Mouse (Mus musculus) cerebellum, adult (tissue): ENCODE results near the gene Tex9.
A peak's percentile ranks its signal among the peaks of the same experiment; 100 is the strongest.

ENCODE experiments used
- ATAC-seq: cut with Nextera tagmentation; 2 replicates; pipeline ENCODE4 v1.9.2; 2017; ENCODE audit warnings: mild to moderate bottlenecking, moderate library complexity, mixed read lengths; ENCODE audit not compliant: insufficient number of reproducible peaks, low FRiP score, low TSS enrichment

Tex9 gene

DNA sequence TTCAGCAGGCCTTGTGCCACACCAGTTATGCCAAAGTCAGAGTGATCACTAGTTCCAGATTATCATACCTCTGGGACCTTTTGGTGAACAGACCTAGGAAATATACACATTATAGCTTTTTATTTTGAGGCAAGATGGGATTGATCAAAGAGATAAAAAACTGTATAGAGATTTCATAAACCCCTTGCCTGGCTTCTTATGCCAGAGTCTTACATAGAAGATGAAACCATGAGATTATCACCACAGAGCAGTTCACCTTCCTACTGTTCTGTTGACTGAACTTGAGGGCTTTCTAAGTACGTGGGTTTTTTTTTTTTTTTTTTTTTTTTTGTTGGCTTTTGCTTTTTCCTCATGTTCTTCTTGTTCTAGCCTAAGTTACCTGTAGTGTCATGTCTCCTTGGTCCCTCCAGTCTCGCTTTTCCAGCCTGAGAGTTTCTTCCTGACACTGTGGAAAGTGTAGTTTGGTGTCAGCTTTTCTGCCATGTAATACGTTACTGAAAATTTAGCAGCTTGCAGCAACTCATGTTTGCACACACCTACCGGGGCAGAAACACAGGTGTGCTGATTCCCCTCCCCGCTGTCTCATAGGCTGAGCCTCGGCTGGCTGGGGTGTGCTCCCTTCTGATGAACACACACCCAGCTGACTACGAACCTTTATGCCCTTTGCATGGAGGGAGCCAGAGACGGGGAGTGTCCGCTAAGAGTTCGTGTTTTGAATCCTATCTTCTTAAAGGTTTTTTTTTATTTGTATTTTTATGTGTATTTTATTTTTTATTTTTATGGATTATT is 49.9 kb downstream of the Tex9 start:
- ATAC-seq, result no peak

DNA sequence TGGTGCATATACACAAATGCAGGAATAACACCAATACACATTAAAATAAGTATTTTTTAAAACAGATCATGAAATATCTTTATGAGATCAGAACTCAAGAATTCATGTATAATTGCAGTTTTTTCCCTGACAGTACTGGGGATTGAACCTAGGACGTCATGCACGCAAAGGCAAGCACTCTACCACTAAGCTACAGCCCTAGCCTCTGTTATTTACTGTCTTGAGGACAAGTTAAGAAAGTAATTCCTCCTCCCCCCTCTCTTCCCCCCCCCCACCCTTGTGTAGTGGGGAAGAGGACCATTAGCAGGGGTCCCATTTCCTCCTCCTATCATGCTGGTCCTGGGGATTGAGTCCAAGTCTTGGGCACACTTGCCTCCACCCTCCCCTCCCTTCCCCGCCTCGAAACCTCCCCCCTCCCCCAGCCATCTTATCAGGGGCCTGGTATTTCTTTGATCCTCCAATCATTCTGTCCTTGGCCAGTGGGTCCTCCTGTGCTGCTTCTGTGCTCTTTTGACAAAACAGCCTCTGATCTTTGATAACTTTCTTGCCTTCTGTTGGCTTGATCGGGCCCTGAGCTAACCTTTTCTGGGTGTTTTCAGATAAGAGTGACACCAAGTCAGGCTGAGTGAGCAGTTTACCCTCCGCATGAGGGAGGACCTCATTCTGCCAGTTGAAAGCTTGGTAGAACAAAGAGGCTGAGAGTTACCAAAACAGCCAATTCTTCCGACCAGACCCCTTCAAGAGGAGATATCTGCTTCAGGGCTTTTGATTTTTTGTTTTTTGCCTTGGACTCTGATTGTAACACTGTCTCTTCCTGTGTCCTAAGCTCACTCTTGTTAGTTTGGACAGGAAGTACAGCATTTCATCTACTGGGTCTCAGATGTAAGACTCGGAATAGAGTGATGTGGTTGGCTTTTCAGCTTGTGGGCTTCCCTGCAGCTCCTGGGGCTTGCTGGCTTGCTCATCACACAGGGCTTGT is 50.8 kb downstream of the Tex9 start:
- no peak for ATAC-seq

DNA sequence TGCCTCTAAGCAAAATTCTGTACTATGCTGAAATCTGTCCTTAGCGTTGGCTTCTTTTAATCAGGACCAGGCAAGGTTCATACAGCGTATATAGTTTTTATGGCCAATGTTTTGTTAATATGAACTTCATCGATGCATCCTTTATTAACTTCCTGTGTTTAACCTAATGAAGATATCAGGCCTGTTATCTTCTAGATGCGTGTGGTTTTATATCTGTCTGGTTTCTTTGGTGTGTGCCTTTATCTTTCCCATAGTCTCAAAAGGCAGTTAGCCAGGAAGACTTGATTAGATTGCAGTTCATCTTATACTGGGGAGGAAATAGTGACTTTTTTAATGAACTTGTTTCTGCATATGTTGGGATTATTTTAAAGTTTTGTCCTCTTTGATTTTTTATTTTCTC is 51.7 kb downstream of the Tex9 start:
- ATAC-seq, result no peak

DNA sequence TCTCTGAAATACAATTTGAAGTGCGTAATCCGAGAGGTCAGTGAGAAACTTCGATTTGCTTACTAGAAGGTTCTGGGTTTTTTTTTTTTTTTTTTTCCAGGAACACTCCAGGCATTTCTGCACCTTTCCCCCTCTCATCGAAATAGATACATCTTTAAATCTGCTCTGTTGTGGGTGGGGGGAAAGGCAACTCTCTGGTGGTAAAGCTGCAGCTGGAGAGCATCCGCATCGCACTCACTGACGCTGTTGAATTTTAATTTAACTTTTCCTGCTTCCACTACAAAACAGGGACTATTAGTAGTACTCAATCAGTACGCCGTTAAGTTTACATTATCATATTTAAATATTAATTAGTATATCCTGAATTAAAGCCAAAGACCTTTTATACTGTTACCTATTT is 53.3 kb downstream of the Tex9 start:
- no peak for ATAC-seq

DNA sequence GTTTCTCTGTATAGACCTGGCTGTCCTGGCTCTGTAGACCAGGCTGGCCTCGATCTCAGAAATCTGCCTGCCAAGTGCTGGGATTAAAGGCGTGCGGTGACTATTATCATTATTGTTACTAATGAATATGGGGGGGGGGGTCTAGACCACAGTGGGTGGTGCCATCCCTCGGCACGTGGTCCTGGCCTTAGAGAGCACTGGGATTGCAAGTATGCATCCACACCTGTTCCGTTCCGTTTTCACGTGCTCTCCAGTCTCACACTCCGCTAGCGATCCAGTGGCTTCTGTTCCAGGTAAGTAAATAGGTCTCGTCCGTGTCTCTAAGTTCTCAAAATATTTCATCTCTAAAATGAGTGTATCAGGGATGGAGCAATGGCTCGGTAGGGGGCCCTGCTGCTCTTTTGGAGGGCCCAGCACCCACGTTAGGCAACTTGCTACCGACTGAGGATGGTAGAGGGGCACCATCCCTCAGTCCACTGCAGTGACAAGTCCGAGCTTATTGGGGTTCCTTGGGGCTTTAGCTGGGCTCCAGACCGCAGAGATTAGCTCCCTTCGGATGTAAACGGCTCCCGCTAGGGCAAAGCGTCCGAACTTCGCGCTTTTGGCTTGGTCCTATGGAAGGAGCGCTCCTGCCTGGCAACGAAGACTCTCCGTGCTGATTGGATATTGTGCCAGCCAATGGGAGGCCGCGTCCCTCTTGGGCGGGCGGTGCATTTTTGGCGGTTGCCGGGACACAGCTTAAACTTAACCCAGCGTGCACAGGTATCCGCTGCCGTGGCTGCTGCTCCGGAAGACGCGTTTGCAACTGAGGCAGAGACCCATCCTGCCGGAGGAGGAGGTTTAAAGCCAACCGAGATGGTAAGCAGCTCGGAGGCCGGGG is 54.0 kb downstream of the Tex9 start, which contains the start of gene Mns1:
TSS of gene Mns1 (plus strand) at position 190 of the 880 bp plus-strand sequence.
- ATAC-seq, result peak; percentile 98

DNA sequence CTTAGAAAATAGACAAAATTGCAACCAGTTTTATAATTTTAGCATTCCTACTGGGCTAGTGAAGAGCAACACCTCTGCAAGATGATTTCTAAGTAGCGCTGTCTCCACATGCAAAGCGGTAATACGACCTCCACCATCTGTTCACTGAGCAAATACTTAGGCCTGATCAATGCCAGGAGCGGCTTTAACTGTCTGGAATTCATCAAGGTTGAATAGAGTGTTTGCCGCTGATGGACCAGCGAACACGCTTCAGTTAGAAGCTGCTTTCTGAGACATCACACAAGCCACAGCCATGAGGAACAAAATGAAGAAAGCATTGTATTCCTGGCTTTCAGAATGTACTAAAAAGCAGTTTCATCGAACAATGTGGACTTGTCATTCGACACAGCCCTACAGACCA is 57.1 kb downstream of the Tex9 start:
- ATAC-seq, result no peak

DNA sequence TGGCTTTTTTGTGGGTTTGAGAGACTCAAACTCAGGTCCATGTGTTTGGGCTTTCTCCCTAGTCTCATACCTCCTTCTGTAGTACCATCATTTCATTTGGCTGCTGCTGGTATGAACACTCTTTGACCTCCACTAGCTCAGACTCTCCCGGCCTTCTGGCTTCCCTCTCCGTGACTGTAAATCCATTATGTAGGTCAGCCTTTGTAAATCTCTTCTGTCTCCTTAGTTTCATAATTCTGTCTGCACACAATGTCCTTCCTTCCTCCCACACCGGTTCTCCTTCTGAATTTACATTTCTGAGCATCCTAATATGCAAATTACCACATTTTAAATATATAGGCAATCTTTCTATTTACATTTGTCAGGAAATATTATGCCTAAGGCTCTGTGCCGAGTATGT is 64.2 kb downstream of the Tex9 start:
- ATAC-seq, result no peak

DNA sequence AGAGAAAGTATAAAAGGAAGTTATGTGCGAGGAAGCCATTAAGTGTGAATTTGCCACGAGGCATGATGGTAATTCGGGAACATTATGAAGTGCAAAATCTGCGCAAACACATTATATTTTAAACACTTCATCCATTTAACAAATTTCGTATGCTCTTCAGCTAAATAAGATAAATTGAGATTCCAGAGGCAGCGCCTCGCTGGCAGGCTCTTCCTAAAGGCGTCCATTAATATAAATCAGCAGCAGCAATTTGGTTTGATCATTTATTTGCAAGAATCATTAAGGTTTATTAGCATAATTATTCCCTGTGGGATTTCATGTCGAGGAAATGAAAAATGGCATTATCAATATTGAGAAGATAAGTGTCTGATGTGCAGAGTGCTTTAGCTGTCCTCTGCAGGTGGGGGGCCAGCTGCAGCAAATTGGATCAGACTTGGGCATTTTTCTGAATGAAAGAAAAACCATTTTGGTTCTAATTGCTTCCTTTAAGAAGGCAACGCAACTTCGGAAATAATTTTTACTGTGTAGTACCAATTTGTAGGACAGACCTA is 66.6 kb downstream of the Tex9 start:
- no peak for ATAC-seq

DNA sequence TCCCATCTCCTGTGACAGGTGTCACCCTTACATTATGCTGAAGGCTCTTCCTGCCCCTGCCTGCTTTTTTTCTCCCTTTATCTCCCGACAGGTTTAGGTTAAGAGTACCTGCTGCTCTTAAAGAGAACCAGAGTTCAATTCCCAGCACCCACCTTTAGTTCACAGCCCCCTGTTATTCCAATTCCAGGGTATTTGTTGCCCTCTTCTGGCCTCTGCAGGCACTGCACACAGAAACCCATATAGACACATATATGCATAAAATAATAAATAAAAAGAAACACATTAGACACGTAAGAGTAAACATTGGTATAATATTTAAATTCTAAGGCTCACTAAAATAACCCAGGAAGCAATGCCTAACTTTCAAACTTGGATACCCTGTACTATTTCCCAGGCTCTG is 69.3 kb downstream of the Tex9 start:
- ATAC-seq, result no peak

DNA sequence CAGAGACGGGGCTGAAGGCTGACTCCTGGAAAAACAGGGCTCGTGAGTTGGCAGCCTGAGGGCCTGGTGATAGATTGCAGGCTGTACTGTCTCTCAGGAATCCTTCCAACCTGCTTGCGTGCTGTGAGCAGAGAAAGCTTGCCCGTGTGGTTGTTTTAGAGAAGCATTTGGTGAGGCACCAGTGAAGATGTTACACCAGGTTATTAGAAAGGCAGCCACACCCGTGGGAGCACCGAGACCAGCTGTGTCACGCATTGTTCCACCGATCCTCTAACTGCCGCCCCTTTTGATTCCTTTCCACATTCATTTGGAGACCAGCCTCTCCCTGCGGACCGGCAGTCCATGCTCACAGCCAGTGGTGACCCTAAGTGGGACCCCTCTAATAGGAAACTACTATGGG is 69.7 kb downstream of the Tex9 start:
- ATAC-seq, result no peak

DNA sequence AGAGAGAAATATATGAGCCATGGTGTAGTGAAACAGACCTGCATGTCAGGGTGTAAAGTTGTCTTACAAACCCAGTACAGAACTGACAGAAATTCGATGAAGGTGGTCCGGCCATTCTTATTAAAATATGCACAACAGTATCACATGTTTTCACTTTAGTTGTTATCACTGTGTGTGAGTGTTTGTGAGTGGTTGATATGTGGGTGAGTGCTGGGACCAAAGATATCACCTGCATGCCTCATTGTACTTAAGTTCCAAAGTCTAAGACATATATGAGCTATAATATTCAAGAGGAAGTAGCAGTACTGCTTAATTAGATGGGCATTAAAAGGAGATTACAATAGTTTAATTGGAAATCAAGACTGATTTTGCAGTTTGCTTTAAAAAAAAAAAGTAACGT is 71.5 kb downstream of the Tex9 start:
- no peak for ATAC-seq

DNA sequence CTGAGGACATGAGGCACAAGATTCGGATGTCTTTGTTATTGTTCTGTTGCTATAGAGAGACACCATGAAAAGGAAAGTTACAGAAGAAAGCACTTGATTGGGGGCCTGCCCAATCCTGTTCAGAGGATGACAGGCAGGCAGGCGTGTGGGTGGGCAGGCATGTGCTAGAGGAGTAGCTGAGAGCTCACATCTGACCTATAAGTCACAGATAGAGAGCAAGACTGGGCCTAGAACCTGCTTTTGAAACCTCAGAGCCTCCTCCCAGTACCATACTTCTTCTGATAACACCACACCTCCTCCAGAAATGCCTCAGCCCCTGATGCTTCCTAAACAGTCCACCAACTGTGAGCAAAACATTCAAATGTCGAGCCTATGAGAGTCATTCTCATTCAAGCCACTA is 73.6 kb downstream of the Tex9 start:
- ATAC-seq, result no peak

DNA sequence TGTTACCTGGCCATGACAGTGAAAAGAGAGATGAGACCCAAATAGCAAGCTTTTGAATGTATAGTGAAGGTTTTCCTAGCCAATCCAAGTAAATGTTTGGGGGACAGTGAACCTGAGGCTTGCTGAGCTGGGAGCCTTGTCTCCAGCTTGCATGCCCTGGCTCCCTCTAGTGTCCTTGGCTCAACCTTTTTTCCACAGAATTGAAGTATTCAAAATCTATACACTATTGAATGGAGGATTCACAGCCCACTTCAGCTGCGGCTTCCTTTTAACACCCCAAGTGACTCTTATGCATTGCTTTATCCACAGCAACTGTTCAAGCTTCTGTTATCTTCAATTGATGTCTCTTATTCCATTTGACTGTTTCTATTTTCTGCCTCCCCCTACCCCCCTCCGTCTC is 80.3 kb downstream of the Tex9 start:
- no peak for ATAC-seq

DNA sequence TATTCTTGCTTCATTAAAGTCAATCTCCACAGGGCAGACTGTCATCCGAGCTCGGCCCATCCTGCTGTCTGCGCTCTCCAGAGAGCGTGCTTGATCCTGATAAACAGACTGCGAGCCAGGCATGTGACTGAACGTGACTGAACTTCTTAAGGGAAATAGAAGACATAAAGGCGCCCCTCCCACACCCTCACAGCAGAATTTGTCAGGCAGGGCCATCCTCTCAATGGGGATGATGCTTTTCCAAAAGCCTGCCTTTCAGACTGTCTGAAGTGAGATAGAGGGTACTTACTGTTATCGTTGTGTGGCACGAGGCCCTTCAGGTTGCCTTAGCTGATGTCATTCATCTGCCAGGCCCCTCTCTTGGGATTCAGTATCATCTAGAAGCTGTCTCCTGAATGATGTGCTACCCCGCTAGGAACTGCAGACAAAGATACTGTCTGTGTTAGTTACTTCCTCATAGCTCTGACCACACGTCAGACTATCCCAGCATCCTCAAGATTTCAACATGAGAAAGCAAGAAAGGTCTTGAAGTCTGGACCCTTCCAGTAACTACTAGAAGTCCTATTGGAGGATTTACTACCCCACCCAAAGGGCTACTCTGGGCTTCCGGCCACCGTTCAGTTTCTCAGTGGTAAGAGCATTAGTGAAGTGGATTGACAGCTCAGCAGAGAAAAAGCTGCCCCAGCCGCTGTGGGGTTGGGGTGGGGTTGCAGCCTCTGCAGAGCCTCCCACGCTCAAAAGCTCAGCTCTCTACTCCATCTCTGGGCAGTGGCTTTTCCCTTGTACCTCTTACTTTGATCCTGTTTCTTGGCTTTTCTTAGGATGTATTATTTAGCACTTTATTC is 82.4 kb downstream of the Tex9 start:
- no peak for ATAC-seq

DNA sequence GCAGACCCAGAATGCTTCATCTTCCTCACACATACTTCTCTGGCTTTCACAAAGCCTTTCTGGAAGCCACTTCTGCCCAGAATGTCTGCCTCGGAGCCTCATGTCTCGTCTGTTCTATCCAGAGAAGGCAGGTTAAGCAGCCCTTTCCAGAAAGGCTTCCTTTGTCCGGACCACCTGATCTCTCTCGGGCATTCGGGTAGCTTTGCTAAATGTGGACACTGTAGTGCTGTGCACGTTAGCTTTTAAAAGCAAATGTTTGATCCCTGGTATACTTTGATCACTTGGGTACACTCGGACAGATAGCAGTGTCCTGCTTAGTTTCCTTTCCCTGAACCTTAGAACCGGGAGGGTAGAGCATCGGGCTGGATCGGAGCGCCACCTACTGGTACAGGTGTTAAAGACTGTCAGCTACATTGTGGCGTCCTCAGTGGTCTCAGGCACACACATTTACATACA is 83.9 kb downstream of the Tex9 start:
- peak; percentile 94 for ATAC-seq

DNA sequence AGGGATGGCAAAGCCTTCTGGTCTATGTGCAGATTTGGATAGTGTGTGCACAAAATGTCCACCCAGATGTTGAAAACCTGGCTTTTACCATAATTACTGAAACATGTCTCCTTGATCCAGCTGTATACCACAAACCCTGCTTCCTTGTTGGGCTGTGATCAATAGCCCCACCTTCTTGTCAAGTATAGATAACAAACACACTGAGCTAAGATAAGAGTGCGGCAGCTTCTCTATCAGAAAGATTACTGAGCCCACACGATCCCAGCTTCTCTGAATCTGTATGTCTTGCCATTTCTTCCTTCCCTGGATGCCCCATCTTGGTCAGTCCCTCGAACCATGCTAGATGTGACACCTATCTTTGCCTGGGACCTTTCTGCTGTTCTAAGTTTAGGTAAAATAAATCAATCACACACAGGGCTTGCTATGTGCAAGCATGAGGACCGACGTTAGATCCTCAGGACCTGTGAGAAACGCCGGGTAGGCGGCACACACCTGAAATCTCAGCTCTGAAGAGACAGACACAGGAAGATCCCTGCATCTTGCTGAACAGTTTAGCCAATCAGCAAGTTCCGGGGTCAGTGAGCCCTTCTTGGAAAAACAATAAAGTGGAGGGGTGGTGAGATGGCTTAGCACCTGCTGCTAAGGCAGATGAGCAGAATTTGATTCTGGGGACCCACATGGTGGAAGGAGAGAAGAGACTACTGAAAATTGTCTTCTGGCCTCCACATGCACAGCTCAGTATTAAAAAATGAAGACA is 86.0 kb downstream of the Tex9 start:
- ATAC-seq, result no peak

DNA sequence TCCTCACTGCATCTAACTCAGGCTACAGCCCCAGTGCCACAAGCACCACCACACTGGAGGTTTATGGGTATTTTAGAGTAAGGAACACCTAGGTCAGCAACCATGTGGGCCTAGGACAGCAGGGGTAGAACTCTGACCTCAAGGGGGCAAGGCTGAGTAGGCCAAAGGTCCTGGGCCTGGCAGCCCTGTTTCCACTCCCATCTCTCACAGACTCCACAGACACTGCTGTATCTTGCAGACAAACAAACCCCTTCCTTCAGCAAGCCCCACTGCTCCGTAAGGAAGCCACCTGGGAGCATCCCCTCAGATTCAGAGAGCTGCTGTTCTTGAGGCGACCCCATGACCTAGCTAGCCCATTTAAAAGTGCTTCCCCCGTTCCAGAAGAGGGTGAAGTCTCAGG is 87.1 kb downstream of the Tex9 start:
- ATAC-seq, result no peak

DNA sequence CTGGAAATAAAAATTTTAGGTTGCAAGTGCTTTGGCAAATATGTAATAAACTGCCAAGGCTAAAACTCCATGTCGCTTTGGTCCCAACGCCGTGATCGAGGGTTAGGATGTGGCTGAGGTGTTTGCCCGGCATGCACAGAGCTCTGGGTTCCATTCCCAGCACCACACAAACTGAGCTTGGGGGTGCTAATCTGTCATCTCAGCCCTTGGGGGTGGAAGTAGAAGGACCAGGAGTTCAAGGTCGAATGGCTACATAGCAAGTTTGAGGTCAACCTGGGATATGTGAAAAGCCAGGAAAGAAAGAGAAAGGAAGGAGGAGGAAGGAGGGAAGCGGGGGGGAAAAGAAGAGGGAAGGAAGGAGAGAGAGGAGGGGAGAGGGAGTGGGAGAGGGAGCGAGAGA is 87.6 kb downstream of the Tex9 start:
- no peak for ATAC-seq

DNA sequence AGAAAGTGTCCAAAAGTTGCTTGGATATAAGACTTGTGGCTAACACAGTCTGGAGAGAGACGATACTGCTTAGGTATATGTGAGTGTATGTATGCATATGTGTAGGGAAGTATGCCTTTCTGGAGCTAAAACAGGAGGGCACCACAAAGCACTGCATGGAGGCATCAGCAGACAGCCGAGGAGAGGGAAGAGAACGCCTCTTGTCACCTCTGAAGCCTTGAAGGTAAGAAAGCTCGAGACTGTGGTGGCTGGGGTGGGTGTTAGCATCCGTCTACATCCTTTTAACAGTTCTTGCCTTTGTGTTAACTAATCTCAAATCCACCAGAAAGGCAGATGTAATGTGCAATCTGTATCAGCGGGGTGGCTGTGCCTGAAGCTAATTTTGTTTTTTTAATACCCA is 88.6 kb downstream of the Tex9 start:
- no peak for ATAC-seq
